Mouse (Mus musculus): ENCODE measurements around the gene Ptpn22. TPM values are rescaled to one million over a fixed set of nuclear protein-coding genes. Genes with fewer than 3 reads are reported as not detected.

Ptpn22 gene
- polyA plus RNA-seq, 1 experiment, result 1.6 TPM

DNA sequence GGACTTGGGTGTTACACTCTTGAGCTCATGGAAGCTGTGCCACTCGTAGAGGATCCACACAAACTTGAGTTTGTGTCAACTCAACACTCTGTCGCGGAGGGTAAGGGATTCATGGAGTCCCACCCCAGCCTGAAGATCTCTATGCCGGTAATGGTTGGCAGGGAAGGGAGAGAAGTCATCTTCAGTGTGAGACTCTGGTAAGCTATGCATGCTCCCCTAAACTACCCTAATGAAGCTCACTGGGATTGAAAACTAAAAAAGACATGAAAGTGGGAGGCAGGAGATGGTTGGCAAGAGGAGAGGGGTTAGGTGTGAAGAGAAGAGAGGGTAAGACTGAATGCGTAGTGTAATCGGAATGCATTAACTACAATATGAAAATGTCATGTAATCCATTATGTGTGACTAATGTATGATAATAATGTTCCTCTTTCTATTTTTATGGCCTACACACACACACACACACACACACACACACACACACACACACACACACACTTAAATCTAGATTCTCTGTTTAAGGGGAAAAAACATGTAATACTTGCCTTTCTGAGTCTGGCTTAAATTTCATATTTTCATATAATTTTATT, 1.5 kb upstream of the Ptpn22 start:
- DNase-seq (ENCODE audit: low spot score), result no peak

DNA sequence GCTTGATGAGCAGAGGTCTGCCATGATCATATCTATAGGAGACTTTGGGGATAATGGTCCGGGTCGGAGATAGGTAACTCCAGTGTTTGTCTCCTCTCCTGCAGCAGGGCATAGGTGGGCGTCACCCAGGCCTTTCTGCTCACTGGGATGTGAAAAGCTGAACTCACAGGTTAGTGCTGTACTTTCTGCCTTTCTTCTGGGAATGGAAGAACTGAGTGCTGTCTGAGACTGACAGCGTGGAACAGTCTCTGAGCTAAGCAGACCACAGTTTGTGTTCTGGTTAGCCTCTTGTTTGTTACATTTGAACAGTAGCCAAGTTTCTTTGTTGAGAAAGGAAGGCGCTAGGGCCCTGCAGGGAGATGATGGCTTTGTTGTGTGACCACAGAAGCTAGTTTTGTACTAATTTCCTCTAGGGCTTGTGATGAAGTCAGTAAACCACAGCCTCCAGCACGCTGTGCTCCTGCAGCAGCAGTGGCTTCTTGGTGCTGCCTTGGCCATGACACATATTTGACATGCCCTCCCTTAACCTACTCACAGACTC, 326 bp downstream of the Ptpn22 start:
- DNase-seq (ENCODE audit: low spot score), result no peak

DNA sequence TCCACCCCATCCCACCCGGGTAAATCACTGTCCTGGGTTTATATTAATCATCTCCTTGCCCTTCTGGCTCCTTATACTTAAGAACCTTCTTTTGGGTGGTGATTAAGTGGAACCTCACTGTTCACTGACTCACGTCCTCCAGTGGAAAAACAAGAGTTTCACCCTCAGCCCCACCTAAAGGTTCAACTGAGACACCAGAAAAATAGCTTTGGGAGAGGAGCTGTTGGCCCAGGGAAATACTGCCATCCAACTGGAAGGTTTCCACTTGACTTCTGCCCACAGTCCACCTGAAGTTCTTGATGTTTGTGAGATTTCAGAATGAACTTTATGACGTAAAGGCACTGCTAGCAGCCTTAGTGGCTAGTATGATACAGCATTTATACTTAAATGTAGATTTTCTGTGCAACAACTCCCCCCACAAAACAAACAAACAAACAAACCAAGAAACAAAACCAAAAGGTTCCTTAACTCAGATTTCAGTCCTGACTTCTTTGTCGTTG, 3.2 kb downstream of the Ptpn22 start:
- DNase-seq (ENCODE audit: low spot score), result no peak

DNA sequence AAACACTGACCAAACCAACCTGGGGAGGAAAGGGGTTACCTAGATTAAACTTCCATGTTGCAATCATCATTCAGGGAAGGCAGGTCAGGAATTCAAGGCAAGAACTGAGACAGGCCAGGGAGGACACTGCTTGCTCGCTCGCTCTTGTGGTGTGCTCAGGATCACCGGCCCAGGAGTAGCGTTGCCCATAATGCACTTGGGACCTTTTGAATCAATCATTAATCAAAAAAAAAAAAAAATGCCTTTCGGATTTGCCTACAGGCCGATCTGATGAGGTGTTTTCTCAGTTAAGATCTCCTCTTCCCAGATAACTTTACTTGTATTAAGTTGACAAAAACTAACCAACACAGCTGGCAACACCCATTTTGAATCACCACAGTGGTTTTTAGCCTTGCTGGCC, 4.6 kb downstream of the Ptpn22 start:
- DNase-seq (ENCODE audit: low spot score), result no peak

DNA sequence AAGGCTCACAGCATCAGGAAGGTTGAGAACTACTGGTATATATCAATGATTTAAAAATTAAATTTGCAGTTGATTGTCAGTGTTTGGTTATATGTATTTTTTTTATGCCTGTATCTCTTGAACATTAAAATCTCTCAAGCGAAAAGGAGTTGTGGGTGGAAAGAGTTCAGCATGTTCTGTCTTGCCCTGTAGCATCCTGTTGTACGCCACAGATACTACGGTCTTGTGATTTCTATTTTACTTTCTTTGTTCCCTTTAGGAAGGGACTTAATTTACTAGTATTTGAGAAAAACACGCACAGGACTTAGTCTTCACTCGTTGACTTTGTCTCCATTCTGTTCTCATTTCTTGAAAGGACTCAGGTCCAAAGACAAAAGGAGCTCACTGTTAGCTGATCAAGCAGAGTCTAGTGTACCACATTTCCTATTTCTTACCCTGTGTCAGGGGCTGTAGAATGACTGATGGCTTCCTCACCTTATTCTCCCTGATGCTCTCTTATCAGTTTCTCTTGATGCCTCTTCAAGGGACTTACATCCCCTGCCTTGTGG, 7.9 kb downstream of the Ptpn22 start:
- no peak for DNase-seq (ENCODE audit: low spot score)

DNA sequence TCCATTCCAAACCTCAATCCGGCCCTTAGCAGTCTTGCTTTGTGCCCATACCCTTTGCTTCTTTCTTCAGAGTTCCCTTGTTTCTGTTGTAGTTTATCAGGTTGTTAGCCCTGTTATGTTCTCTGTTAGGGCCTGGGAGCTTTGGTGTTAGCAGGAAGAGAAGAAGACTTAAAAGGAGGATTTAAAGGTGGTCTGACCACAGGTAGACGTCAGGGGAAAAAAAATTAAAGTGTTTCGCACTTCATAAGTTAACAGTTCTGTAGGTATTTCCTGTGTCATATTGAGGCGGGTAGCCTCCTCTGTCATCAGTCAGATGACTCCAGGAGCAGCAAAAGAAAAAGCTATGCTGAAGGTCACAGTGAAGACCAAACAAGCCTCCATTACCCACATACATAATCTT, 8.4 kb downstream of the Ptpn22 start:
- DNase-seq (ENCODE audit: low spot score), result no peak

DNA sequence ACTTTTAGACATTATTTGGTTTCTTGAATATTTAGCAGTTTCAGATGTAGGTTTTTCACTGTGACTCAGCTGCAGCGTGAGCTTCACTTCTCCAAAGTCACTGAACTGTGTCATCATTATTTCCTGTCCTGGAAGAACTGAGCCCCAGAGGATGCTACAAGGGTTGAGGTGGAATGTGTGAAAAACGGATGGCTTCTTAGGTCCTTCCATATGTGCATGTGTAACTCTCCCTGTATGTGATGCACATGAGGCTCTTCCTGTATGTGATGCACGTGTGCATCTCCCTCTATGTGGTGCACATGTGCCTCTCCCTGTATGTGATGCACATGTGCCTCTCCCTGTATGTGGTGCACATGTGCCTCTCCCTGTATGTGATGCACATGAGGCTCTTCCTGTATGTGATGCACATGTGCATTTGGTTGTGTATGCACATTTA, 13.1 kb downstream of the Ptpn22 start:
- DNase-seq (ENCODE audit: low spot score), result no peak

DNA sequence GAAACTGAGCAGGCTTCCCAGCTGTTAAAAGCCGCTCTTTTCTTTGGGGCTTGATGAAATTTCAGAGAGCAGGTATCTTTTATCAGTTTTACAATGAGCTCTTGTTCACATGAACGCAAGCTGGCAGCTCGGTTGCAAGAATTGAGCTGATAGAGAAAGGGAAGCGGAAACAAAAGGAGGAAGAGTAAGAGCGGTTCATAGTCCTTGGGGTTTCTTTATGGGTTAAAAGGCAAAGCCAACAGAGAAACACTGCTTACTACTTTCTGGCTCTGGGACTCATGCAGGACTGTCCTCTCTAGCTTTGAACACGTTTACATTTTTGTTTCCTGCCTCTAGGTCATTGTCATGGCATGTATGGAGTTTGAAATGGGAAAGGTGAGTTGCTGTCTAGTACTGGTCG, 14.7 kb downstream of the Ptpn22 start:
- DNase-seq (ENCODE audit: low spot score), result no peak

DNA sequence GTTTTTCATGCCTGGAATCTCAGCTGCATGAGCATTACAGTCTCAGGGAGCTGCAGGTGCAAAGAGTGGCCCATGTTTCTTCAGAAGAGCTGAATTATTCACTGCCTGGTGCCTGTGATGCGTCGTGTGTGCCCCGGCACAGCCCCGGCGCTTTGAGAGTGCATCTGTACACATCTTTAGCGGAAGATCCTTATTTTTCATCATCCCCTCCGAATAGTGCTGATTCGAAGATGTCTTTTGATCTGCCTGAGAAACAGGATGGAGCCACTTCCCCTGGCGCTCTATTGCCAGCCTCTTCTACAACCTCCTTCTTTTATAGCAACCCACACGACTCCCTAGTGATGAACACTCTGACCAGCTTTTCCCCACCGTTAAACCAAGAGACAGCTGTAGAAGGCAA, 26.4 kb downstream of the Ptpn22 start:
- DNase-seq (ENCODE audit: low spot score), result no peak

DNA sequence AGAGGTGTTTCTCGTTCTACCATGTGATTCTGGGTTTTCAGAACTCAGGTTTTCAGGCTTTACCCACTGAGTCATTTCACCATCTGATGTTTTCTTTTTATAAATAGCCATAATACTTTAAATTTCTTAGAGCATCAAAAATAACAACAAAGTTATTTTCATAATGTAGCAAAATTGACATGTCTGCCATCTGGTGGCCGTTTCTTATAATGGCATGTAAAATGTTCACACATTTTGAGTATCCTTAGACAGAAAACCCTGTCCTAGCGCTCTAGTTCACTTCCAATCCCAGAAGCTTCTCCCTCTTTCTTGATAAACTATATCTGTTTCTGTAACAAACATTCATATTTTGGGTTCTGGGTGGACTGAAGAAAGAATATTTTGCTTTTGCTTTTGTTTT, 28.0 kb downstream of the Ptpn22 start:
- no peak for DNase-seq (ENCODE audit: low spot score)

DNA sequence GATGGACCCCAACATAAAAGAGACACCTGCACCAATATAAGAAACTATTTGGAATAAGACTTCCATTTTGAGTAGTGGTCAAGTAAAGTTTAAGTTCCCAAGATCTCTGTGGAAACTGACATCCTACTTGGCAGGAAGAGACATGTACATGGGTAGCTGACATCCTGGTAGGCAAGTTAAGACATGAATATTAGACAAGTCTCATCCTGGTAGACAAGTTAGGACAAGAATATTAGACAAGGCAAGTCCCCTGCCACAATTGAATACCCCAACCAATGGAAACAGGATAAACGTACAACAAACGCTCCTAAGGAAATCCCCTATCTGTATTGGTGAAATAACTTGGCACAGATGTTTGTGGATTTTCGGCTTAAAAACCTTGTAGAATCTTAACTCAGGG, 33.8 kb downstream of the Ptpn22 start:
- DNase-seq (ENCODE audit: low spot score), result no peak

DNA sequence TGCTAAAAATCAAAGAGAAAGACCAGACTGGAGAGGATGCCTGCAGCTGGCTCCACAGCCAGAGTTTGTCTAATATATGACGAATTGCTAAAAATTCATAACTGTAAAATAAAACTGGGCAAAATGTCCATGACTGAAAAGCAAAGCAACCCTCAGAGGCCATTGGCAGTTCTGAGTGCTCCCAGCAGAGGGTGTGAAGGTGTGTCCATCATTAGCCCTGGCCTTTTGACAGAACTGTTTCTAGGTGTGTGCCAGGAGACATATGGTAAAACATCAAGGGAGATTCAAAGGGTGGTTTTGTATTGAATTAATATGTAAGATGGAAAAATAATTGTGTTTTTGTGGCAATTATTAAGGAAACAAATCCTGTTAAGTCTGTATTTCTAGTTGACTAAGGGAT, 45.1 kb downstream of the Ptpn22 start:
- DNase-seq (ENCODE audit: low spot score), result no peak

DNA sequence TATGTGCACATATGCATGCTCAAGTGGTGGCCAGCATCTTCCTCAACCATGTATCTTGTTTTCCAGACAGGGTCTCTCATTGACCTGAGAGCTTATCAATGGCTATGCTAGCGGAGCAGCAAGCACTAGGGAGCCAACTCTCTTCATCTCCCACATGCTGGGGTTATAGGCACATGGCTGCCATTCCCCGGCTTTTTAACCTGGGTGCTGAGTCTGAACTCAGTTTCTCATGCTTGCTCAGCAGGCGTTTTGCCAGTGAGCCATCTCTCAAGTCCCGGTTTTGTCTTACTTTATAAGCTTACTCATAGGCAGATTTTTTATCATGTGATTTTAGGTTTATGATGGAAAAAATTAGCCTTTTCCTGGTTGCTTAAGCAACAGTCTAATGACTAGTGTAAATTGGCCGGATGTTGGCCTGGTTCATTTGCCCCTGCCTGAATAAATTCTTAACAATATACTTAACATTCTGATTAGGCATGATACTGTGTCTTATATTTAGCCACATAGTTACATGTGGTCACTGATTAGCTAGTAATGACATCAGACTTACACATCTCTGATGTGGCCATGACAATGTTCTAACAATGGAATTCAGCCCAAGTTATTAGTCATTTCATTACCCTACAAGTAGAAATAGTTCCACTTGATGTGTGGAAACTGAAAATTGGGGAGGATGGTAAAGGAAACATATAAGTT, 47.9 kb downstream of the Ptpn22 start:
- DNase-seq (ENCODE audit: low spot score), result no peak

DNA sequence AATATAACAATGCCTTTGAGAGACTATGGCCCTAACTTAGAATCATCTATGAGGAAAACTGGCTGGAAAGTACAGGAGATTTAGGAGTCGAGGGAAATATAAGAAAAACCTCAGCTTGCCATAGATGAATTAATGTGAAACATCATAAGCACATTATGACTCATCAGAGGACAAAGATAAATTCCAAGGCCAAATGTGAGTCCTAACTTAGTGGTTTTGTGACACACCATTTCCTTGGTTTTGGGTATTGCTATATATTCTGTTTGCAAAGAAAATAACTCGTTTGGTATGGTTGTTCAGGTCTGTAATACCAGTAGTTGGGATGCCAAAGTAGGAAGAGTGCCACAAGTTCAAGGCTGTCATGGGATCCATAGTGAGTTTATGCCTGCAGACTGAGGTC, 49.2 kb downstream of the Ptpn22 start:
- no peak for DNase-seq (ENCODE audit: low spot score)

DNA sequence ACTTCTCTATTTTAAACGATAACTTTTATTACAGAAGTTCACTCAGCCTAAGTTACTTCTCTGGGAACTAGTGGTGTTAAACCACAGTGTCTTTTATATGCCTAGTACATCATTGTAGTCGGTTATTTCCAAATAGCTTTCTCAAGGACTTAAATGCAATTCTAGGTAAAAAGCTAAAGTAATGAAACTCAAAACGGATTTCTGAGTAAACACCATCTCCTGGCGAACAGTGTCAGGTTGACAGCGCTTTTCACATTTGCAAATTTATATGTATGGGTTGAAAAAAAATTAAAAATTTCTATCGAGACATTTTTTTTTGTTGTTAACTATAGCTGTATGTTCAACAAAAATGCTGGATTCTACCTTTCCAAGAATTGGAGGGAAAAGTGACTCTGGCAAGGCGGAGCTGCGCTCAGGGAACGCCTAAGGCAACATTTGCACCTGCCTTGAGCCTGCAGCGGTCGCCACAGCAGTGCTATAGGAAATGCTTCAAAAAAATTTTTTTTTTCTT, 53.9 kb downstream of the Ptpn22 start:
- DNase-seq (ENCODE audit: low spot score), result no peak

DNA sequence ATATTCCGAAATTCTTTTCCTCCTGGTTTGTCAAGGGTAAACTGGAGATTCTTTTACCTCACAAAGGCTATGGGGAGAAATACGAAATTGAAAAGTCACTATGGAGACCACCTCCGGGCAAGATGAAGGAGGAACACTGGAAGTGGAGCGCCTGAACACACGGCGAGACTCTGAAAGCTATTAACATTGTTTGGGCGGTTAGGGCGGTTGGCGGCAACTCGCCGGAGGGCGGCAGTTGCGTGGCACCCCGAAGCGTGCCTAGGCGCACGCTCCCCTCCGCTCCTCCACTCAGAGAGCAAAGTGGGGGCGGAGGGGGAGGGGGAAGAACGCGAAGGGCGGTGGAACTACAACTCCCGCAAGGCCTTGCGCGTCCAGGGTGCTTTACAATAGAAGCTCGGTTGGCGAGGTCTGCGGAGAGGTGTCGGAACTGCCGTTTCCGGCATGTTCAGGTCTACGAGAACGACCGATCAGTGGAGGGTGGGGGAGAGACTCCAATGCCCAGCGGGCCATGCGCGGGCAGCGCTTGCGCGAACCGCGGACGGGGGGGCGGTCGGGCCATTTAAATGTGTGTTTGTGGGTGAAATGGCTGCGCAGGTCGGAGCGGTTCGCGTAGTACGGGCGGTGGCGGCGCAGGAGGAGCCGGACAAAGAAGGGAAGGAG, 54.5 kb downstream of the Ptpn22 start, which contains the start of gene Rsbn1:
Gene Rsbn1 (plus strand): TSS at position 111 of the 660 bp plus-strand sequence.
- DNase-seq (ENCODE audit: low spot score), result peak; percentile 90

DNA sequence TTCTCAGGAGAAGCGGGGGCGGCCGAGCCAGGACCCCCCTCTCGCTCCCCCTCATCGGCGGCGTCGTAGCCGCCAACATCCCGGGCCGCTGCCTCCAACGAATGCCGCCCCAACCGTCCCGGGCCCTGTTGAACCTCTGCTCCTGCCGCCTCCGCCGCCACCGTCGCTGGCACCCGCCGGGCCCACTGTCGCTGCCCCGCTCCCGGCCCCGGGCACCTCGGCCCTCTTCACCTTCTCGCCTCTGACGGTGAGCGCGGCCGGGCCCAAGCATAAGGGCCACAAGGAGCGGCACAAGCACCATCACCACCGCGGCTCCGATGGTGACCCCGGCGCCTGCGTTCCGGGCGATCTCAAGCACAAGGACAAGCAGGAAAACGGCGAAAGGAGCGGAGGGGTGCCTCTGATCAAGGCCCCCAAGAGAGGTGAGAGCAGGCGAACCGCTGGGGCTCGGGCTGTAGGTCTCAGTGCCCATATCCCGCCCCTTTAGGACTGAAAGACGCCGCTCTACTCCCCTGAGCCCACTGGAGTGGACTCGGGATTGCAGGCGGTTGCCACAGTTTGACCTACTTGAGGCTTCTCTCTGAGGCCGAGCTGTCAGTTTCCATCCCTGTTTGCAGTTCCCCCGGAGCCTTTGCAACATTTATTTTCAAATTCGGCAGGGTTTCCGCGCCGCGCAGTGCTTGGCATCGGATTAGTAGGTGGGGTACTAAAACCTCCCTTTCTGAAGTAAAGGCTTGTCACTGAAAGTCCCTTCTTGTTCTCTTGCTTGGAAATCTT, 55.3 kb downstream of the Ptpn22 start:
- no peak for DNase-seq (ENCODE audit: low spot score)

DNA sequence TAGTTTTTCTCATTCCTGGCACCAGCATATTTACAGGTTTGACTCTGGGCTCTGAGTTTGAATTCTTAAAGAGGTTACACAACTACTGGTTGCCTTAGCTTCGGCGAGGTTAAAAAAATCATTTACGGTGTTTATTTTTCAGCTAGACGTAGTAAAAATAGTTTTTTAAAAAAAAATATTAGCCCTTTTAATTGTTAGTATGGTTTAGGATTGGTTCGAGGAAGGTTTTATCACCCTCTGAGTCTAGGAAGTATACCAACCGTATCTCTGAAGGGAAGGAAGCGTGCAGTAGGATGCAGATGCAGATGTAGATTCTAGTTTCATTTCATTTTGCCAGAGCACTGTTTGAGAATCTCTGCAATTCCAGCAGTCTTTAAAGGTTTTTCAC, 55.9 kb downstream of the Ptpn22 start:
- no peak for DNase-seq (ENCODE audit: low spot score)

DNA sequence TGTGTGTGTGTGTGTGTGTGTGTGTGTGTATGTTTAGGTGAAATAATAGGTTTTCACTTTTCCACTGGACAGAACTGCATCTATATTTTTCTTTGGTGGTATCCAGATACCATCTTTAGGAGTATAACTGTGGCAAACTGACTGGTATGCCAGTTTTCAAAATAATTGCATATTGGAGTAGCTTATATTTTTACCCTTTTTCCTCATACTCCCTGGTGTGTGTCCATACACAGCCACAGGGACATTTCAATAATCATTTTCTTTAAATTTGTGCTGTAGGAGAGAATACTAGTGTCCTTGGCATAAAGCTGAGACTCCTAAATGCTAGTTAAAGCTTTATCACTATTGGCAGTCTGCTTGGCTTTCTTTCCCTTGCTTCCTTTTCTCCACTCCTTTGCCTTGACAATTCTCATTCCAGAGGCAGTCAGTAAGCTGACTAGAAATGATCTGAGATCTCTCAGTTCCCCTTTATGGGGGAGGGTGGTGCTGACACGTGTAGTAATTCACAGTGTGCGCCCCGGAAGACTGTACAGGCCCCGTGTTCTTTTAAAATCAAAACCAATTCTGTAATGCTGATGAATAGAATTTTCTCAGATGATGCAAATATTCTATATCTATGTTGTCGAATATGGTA, 56.7 kb downstream of the Ptpn22 start:
- no peak for DNase-seq (ENCODE audit: low spot score)

DNA sequence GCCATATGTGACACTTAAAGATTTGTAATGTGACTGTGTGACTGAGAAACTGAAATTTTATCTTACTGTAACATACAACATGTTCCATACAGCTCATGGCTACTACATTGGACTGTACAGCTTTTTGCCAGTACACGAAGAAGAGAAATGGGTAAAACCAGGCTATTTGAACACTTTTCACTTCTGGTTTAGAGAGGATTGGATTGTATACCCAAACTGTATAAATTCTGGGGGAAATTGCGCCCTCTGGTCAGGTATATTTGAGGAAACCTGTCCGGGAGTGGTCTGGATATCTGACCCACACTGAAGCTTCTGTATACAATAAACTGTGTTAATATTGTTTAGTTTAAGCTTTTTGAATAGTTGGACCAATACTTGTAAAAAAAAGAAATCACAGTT, 57.2 kb downstream of the Ptpn22 start:
- no peak for DNase-seq (ENCODE audit: low spot score)

DNA sequence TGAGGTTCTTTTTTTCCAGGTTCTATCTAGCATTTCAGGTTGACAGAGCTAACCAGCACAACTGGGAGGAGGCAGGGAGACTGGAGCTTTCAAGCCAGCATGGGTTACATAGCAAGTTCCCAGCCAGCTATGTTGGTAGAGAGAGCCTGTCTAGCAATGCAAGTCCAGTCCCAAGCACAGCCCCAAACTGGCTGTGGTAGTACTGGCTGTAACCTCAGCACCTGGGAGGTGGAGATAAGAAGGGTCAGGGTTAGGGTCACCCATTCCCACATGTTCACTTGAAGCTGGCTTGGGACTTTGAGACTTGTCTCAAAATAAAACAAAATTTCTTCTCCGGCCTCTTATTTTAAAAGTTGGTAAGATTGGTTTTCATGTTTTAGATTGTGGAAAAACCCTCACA, 60.5 kb downstream of the Ptpn22 start:
- DNase-seq (ENCODE audit: low spot score), result no peak

Measured in urinary bladder, adult 2 months (tissue).